Mouse (Mus musculus) heart, embryonic 14.5 days (tissue): ENCODE data around the gene Prkab2. TPM values are rescaled to one million over a fixed set of nuclear protein-coding genes. Genes with fewer than 3 reads are reported as not detected.

Source experiments
- ATAC-seq: fragments of 200-750 bp; cut with Nextera tagmentation; 2 replicates; pipeline ENCODE4 v1.8.0; 2017; ENCODE audit warnings: low read depth, moderate TSS enrichment; ENCODE audit not compliant: insufficient number of reproducible peaks, insufficient read depth, low FRiP score
- H3K27ac ChIP-seq, 2 experiments: fragments of 200-500 bp in 1 of 2; fragments of 300-500 bp in 1 of 2; sonication (generic) in 1 of 2; replicated peaks in 1 of 2; 2 replicates each; pipeline ENCODE4 v1.5.1; 2012 to 2014; ENCODE audit warnings: low read depth in 2 of 2, low read length in 2 of 2, control low read depth in 1 of 2, mild to moderate bottlenecking in 1 of 2, mixed read lengths in 1 of 2; ENCODE audit not compliant: control insufficient read depth in 1 of 2, insufficient read depth in 1 of 2
- H3K27me3 ChIP-seq: fragments of 300-500 bp; sonication (generic); 2 replicates; pipeline ENCODE4 v1.6.1; 2014; ENCODE audit warnings: mild to moderate bottlenecking, low read length, control low read depth; ENCODE audit not compliant: control insufficient read depth, insufficient read depth
- H3K36me3 ChIP-seq: fragments of 300-500 bp; sonication (generic); 2 replicates; pipeline ENCODE4 v1.6.1; 2014; ENCODE audit warnings: mild to moderate bottlenecking, control low read depth, low read length, mixed read lengths; ENCODE audit not compliant: control insufficient read depth, insufficient read depth
- H3K4me1 ChIP-seq, 2 experiments: fragments of 200-500 bp in 1 of 2; fragments of 300-500 bp in 1 of 2; sonication (generic) in 1 of 2; 2 replicates each; pipeline ENCODE4 v1.6.1; 2012 to 2014; ENCODE audit warnings: low read length in 2 of 2, control low read depth in 1 of 2, mixed read lengths in 1 of 2; ENCODE audit not compliant: control insufficient read depth in 2 of 2, insufficient read depth in 2 of 2
- H3K4me2 ChIP-seq: fragments of 300-500 bp; sonication (generic); 2 replicates; pipeline ENCODE4 v1.6.1; 2014; ENCODE audit warnings: mild to moderate bottlenecking, low read length
- H3K4me3 ChIP-seq, 2 experiments: fragments of 200-500 bp in 1 of 2; fragments of 300-500 bp in 1 of 2; sonication (generic) in 1 of 2; 2 replicates each; pipeline ENCODE4 v1.5.1; 2012 to 2014; ENCODE audit warnings: low read length in 2 of 2, mild to moderate bottlenecking in 2 of 2, control low read depth in 1 of 2, low read depth in 1 of 2, moderate library complexity in 1 of 2; ENCODE audit not compliant: control insufficient read depth in 1 of 2, insufficient read depth in 1 of 2
- H3K9ac ChIP-seq: fragments of 300-500 bp; sonication (generic); 2 replicates; pipeline ENCODE4 v1.6.1; 2014; ENCODE audit warnings: mild to moderate bottlenecking, low read length
- H3K9me3 ChIP-seq: fragments of 300-500 bp; sonication (generic); 2 replicates; pipeline ENCODE4 v1.6.1; 2016; ENCODE audit warnings: low read length, control low read depth; ENCODE audit not compliant: control insufficient read depth
- WGBS: fragments of 180-500 bp; shearing (Covaris S2); extraction: QIAGEN DNeasy Blood & Tissue Kit; methylation state at CpG from one replicate; pipeline ENCODE4 v1.1.7; 2014; 5-methylcytosine and 5-hydroxymethylcytosine counted together
- polyA plus RNA-seq: library from polyadenylated mRNA; unstranded; fragments of >200 nt; fragmentation: Nextera tagmentation; extraction: Ambion mirVana; gene quantifications from 2 replicates; pipeline ENCODE4 v1.2.1, GENCODE M21; 2014

Gene Prkab2
- polyA plus RNA-seq, 1 experiment from 2014 or later = 14.4 TPM

DNA sequence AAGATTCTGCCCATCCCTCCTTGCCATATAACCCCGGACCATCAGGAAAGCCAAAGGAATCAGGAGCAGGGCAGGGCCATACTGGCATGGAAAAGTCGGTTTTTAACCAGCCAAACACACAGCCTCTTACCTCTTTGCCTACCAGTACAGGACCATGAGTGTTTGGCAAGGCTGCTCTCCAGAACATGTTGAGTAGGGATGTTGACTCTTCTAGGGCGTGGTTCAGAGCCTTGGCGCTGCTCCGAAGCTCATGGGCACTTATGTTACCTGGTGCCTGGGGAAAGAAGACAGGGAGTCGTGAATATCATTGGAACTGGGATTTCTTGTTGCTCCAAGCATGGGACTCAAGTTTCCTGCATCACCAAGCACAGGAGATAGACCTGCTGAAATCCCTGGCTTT is 35.8 kb downstream of the Prkab2 start:
- WGBS = 90% methylated on average over 6 of the region's 6 CpGs
- Histone ChIP-seq H3K9me3 (no peaks in the 10 kb centered on the region), H3K36me3 (peaks cover 97% of the 10 kb centered on the region), H3K4me1 (peaks cover 4 to 5% of the 10 kb centered on the region in 2 experiments; a peak in 3 of 4 replicates), H3K27ac (no peak overlapping the region), H3K27me3 (no peaks in the 10 kb centered on the region), H3K4me2 (no peak overlapping the region), H3K4me3 (no peak overlapping the region), H3K9ac (no peak overlapping the region)
- ATAC-seq = no peak

DNA sequence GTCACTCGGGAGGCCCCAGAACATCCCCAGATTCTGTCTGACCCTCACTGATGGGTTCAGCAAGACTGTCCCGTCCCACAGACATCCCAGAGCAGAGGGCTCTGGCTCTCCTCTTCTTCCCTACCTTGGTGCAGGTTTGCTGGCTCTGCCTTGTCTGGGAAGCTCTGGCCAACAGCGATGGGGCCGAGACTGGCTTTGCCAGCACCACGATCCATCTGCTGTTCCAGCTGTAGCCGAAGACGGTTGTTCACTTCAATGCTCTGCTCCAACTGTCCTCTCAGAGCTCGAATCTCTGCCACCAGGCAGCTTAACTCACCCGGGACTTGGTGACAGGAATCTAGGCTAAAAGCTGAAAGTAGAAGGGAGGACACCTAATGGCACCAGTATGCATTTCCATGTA is 38.9 kb downstream of the Prkab2 start:
- Histone ChIP-seq H3K4me2 (no peak overlapping the region), H3K9ac (no peak overlapping the region), H3K27me3 (no peaks in the 10 kb centered on the region), H3K4me3 (no peak overlapping the region), H3K4me1 (no peaks in the 10 kb centered on the region), H3K9me3 (no peaks in the 10 kb centered on the region), H3K36me3 (peaks cover 99% of the 10 kb centered on the region), H3K27ac (no peak overlapping the region)
- no peak for ATAC-seq
- 73% methylated on average over 9 of the region's 9 CpGs for WGBS

DNA sequence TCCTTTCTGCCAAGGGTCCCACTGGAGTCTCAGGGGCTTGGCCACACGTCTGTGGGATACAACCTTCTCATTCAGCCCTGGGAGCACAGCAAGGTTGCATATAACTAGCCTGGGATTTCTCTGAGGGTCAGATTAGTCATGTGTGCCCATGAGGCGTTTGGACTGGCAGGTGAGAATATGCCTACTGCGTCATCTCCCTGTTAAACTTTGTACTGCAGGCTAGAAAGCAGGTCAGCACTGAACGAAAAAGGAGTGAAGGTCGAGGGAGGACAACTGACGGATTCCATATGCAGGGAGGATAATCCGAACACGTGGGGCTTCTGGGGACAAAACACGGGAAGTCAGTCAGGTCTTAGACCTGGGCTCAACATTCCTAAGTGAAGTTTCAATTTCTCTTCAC is 39.3 kb downstream of the Prkab2 start:
- Histone ChIP-seq H3K4me3 (no peak overlapping the region), H3K27me3 (no peaks in the 10 kb centered on the region), H3K9me3 (no peaks in the 10 kb centered on the region), H3K4me2 (no peak overlapping the region), H3K4me1 (no peaks in the 10 kb centered on the region), H3K36me3 (peaks cover 99% of the 10 kb centered on the region), H3K27ac (no peak overlapping the region), H3K9ac (no peak overlapping the region)
- WGBS = 60% methylated on average over 9 of the region's 9 CpGs
- no peak for ATAC-seq

DNA sequence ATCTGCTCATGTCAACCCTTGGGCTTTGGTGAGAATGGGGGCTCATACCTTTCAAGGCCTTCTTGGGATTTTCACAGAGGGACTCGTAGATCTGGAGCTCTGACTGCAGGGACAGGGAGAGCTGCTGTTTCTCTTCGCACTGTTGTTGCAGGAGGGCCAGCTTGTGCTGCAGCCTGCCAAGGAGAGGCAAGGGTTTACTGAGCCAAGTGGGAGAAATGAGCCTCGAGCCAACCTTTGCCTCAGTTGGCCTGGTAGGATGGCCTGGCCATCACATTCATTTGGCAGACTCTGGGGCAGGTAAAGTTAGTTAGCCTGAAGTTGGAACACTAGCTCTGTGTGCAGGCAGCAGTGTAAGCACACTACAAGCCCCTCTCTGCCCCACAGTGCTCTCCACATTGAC is 41.1 kb downstream of the Prkab2 start:
- H3K4me2 ChIP-seq = no peak overlapping the region
- no peak for ATAC-seq
- no peak overlapping the region for H3K27ac ChIP-seq
- no peaks in the 10 kb centered on the region for H3K9me3 ChIP-seq
- no peak overlapping the region for H3K4me3 ChIP-seq
- H3K27me3 ChIP-seq = no peaks in the 10 kb centered on the region
- 72% methylated on average over 3 of the region's 3 CpGs for WGBS
- H3K36me3 ChIP-seq = peaks cover 99% of the 10 kb centered on the region
- no peaks in the 10 kb centered on the region for H3K4me1 ChIP-seq
- H3K9ac ChIP-seq = no peak overlapping the region

DNA sequence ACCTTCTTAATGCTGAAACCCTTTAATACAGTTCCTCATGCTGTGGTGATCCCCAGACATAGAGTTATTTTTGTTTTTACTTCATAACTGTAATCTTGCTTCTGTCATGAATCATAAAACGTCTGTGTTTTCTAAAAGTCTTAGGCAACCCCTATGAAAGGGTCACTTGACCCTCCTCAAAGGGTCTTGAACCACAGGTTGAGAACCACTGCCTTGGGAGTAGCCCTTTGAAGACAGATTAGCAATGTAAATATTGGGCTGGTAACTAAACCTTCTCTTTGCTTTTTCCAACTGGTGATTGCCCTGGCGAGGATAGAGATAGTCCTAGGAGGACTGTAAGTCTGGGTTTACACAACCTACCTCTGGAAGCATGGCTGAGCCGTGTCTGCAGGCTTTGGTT is 43.2 kb downstream of the Prkab2 start:
- 70% methylated on average over 3 of the region's 3 CpGs for WGBS
- no peak overlapping the region for H3K4me2 ChIP-seq
- no peak overlapping the region for H3K27ac ChIP-seq
- H3K4me1 ChIP-seq = no peaks in the 10 kb centered on the region
- ATAC-seq = no peak
- H3K36me3 ChIP-seq = peaks cover 96% of the 10 kb centered on the region
- no peak overlapping the region for H3K9ac ChIP-seq
- no peak overlapping the region for H3K4me3 ChIP-seq
- no peaks in the 10 kb centered on the region for H3K9me3 ChIP-seq
- no peaks in the 10 kb centered on the region for H3K27me3 ChIP-seq

DNA sequence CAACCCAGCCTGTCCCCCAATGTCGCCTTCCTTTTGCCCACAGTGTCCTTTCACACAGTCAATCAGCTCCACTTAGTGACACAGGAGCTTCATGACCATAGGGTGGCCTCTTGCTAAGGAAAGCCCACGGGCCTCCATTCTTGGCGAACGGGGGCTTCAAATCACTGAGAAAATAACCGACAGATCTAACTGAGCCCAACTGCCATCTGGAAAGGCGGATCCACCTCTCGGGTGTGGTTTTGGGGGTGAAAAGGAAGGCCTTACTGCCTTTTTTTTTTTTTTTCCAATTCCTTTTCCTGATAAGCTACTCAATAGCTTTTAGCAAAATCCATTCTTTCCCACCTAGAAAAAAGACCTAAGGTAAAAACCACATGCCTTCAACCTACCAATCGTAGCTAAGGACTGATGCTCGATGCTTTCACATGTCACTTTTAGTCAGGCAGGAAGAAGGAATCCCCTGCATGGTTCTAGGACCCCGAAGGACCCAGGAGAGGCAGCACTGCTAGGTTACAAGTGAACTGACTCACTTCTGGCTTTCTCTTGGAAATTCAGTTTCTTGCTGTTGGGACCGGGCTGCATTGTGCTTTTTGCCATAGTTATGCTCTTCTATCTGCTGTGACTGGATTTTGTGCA is 44.6 kb downstream of the Prkab2 start:
- Histone ChIP-seq H3K4me2 (no peak overlapping the region), H3K4me3 (no peak overlapping the region), H3K9ac (no peak overlapping the region), H3K9me3 (no peaks in the 10 kb centered on the region), H3K36me3 (peaks cover 96% of the 10 kb centered on the region), H3K27ac (no peak overlapping the region), H3K4me1 (no peaks in the 10 kb centered on the region), H3K27me3 (no peaks in the 10 kb centered on the region)
- no peak for ATAC-seq
- WGBS = 86% methylated on average over 11 of the region's 11 CpGs

DNA sequence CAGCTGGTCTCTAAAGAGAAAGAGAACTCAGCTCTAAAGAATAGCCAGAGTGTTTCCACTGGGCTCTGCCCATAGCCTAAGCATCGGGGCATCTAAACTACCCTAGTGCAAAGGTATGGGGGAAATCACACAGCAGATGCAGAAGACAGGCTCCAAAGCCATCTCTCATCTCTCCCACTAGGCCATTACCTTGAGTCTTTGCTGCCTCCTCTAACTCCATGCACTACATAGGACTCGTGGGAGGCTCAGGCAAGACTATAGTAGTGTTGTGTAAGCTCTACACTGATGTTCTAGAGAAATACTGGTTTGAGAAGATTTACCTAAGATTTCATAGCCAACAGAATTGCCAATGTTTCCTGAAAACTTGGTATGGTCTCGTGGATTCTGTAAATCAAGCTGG is 47.5 kb downstream of the Prkab2 start:
- Histone ChIP-seq H3K9me3 (no peaks in the 10 kb centered on the region), H3K4me2 (no peak overlapping the region), H3K4me1 (no peaks in the 10 kb centered on the region), H3K27ac (no peak overlapping the region), H3K9ac (no peak overlapping the region), H3K27me3 (no peaks in the 10 kb centered on the region), H3K36me3 (peaks cover 93% of the 10 kb centered on the region), H3K4me3 (no peak overlapping the region)
- 87% methylated on average over 3 of the region's 3 CpGs for WGBS
- ATAC-seq = no peak

DNA sequence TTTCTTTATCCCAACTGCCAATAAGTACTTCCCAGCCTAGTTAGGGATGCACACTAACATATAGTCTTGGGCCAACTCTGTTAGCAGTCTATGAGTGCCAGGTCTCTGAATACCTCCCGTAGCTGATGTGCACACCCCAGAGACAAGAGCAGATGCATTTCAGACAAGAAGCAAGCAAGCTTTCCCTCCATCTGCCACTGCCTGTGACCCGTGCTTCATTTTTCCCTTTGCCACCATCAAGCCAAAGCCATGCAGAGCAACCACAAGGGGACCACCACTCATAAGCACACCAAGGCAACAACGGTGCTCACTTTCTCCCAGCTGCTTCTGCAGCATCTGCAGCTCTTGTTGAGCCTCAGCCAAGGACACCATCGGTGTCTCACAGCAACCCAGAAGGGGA is 48.6 kb downstream of the Prkab2 start:
- H3K9ac ChIP-seq = no peak overlapping the region
- H3K27ac ChIP-seq = no peak overlapping the region
- H3K4me1 ChIP-seq = no peaks in the 10 kb centered on the region
- H3K4me3 ChIP-seq = no peak overlapping the region
- no peak for ATAC-seq
- H3K27me3 ChIP-seq = no peaks in the 10 kb centered on the region
- H3K36me3 ChIP-seq = peaks cover 93% of the 10 kb centered on the region
- no peak overlapping the region for H3K4me2 ChIP-seq
- WGBS = 88% methylated on average over 4 of the region's 4 CpGs
- H3K9me3 ChIP-seq = no peaks in the 10 kb centered on the region
